Mouse (Mus musculus) testis, postnatal 14 days (tissue): ENCODE measurements around the gene Tenm2.
A peak's percentile ranks its signal among the peaks of the same experiment; 100 is the strongest.

Experiments
- DNase-seq: peaks from one replicate; pipeline ENCODE4 v3.0.0; 2021; ENCODE audit warnings: low spot score

The Tenm2 gene

GRCm38 (mm10) chr11:36269945-36270344, 965.8 kb downstream of the Tenm2 start:
- DNase-seq = no peak

GRCm38 (mm10) chr11:36264776-36265466, 970.8 kb downstream of the Tenm2 start:
- no peak for DNase-seq

- DNase-seq = no peak
Measured at GRCm38 (mm10) chr11:36263840-36264239, 971.9 kb downstream of the Tenm2 start.

- DNase-seq = no peak
Measured at GRCm38 (mm10) chr11:36257187-36257586, 978.6 kb downstream of the Tenm2 start.

GRCm38 (mm10) chr11:36256747-36257146, 979.0 kb downstream of the Tenm2 start:
- no peak for DNase-seq

- no peak for DNase-seq
Measured at GRCm38 (mm10) chr11:36254019-36254418, 981.7 kb downstream of the Tenm2 start.

GRCm38 (mm10) chr11:36250111-36250510, 985.7 kb downstream of the Tenm2 start:
- DNase-seq = no peak

- no peak for DNase-seq
Measured at GRCm38 (mm10) chr11:36246152-36246551, 989.6 kb downstream of the Tenm2 start.

- no peak for DNase-seq
Measured at GRCm38 (mm10) chr11:36244491-36244882, 991.3 kb downstream of the Tenm2 start.

GRCm38 (mm10) chr11:36243747-36244490, 991.8 kb downstream of the Tenm2 start:
- peak; percentile 16 for DNase-seq

GRCm38 (mm10) chr11:36238890-36239289, 996.9 kb downstream of the Tenm2 start:
- no peak for DNase-seq

- DNase-seq = no peak
Measured at GRCm38 (mm10) chr11:36228654-36229053, 1007.1 kb downstream of the Tenm2 start.

GRCm38 (mm10) chr11:36228196-36228595, 1007.6 kb downstream of the Tenm2 start:
- no peak for DNase-seq

- no peak for DNase-seq
Measured at GRCm38 (mm10) chr11:36226061-36226460, 1009.7 kb downstream of the Tenm2 start.

GRCm38 (mm10) chr11:36223716-36224439, 1011.9 kb downstream of the Tenm2 start:
- no peak for DNase-seq

GRCm38 (mm10) chr11:36222071-36222470, 1013.7 kb downstream of the Tenm2 start:
- no peak for DNase-seq

GRCm38 (mm10) chr11:36221271-36221975, 1014.3 kb downstream of the Tenm2 start:
- peak; percentile 49 for DNase-seq

GRCm38 (mm10) chr11:36220651-36221050, 1015.1 kb downstream of the Tenm2 start:
- DNase-seq = peak; percentile 8

- no peak for DNase-seq
Measured at GRCm38 (mm10) chr11:36219586-36219985, 1016.2 kb downstream of the Tenm2 start.

- no peak for DNase-seq
Measured at GRCm38 (mm10) chr11:36214589-36214988, 1021.2 kb downstream of the Tenm2 start.

GRCm38 (mm10) chr11:36204381-36204780, 1031.4 kb downstream of the Tenm2 start:
- DNase-seq = no peak

GRCm38 (mm10) chr11:36203896-36204295, 1031.9 kb downstream of the Tenm2 start:
- DNase-seq = no peak
